Mouse (Mus musculus): ENCODE data around the gene Cd19. TPM values are rescaled to one million over a fixed set of nuclear protein-coding genes. Genes with fewer than 3 reads are reported as not detected.
"Not testable (repeated sequence)": the region's sequence is repeated elsewhere in the genome, so short reads cannot be mapped to it uniquely, and the experiment has no call there.

The Cd19 gene
- polyA plus RNA-seq, 1 experiment = 0.23 TPM

GRCm38 (mm10) chr7:126417606-126418005 lies 2.9 kb upstream of the Cd19 start:
- Histone ChIP-seq H3K27me3 (ENCODE audit: control insufficient read depth, insufficient read depth, low read length) (no peaks in the 10 kb centered on the region), H3K4me1 (ENCODE audit: control insufficient read depth, insufficient read depth, low read length) (no peaks in the 10 kb centered on the region), H3K27ac (ENCODE audit: insufficient read depth, low read length) (no peak overlapping the region), H3K4me3 (replicated peaks; ENCODE audit: insufficient read depth, low read depth, low read length) (no peak overlapping the region)
- no peak for TF ChIP-seq POLR2A (IDR thresholded peaks at IDR 0.05; ENCODE audit: borderline replicate concordance, insufficient read depth, low read length)
- TF ChIP-seq CTCF (IDR thresholded peaks at IDR 0.05; ENCODE audit: borderline replicate concordance, insufficient read depth, low read depth, low read length) = no peak
- no peak for DNase-seq
- 78% methylated on average over 4 of the region's 4 CpGs for WGBS

- Histone ChIP-seq H3K27me3 (ENCODE audit: control insufficient read depth, insufficient read depth, low read length) (no peaks in the 10 kb centered on the region), H3K4me1 (ENCODE audit: control insufficient read depth, insufficient read depth, low read length) (no peaks in the 10 kb centered on the region), H3K4me3 (replicated peaks; ENCODE audit: insufficient read depth, low read depth, low read length) (no peak overlapping the region), H3K27ac (ENCODE audit: insufficient read depth, low read length) (no peak overlapping the region)
- WGBS = 22% methylated on average over 8 of the region's 8 CpGs
- DNase-seq = no peak
- TF ChIP-seq CTCF (IDR thresholded peaks at IDR 0.05; ENCODE audit: borderline replicate concordance, insufficient read depth, low read depth, low read length) = no peak
- no peak for TF ChIP-seq POLR2A (IDR thresholded peaks at IDR 0.05; ENCODE audit: borderline replicate concordance, insufficient read depth, low read length)
Observed at GRCm38 (mm10) chr7:126417045-126417444, 2.4 kb upstream of the Cd19 start.

GRCm38 (mm10) chr7:126416615-126417014 lies 1.9 kb upstream of the Cd19 start:
- H3K4me1 ChIP-seq (ENCODE audit: control insufficient read depth, insufficient read depth, low read length) = no peaks in the 10 kb centered on the region
- H3K27ac ChIP-seq (ENCODE audit: insufficient read depth, low read length) = no peak overlapping the region
- no peak overlapping the region for H3K4me3 ChIP-seq (replicated peaks; ENCODE audit: insufficient read depth, low read depth, low read length)
- no peaks in the 10 kb centered on the region for H3K27me3 ChIP-seq (ENCODE audit: control insufficient read depth, insufficient read depth, low read length)
- TF ChIP-seq CTCF (IDR thresholded peaks at IDR 0.05; ENCODE audit: borderline replicate concordance, insufficient read depth, low read depth, low read length) (no peak), POLR2A (IDR thresholded peaks at IDR 0.05; ENCODE audit: borderline replicate concordance, insufficient read depth, low read length) (no peak)
- DNase-seq = no peak
- WGBS = 38% methylated on average over 2 of the region's 2 CpGs

- Histone ChIP-seq H3K4me3 (replicated peaks; ENCODE audit: insufficient read depth, low read depth, low read length) (no peak overlapping the region), H3K27me3 (ENCODE audit: control insufficient read depth, insufficient read depth, low read length) (no peaks in the 10 kb centered on the region), H3K27ac (ENCODE audit: insufficient read depth, low read length) (no peak overlapping the region), H3K4me1 (ENCODE audit: control insufficient read depth, insufficient read depth, low read length) (no peaks in the 10 kb centered on the region)
- TF ChIP-seq POLR2A (IDR thresholded peaks at IDR 0.05; ENCODE audit: borderline replicate concordance, insufficient read depth, low read length) = no peak
- no peak for TF ChIP-seq CTCF (IDR thresholded peaks at IDR 0.05; ENCODE audit: borderline replicate concordance, insufficient read depth, low read depth, low read length)
- no peak for DNase-seq
- WGBS = 83% methylated on average over 4 of the region's 4 CpGs
Observed at GRCm38 (mm10) chr7:126411061-126411460, 3.6 kb downstream of the Cd19 start.

GRCm38 (mm10) chr7:126408686-126409085 lies 6.0 kb downstream of the Cd19 start:
- Histone ChIP-seq H3K4me3 (replicated peaks; ENCODE audit: insufficient read depth, low read depth, low read length) (no peak overlapping the region), H3K4me1 (ENCODE audit: control insufficient read depth, insufficient read depth, low read length) (no peaks in the 10 kb centered on the region), H3K27ac (ENCODE audit: insufficient read depth, low read length) (no peak overlapping the region), H3K27me3 (ENCODE audit: control insufficient read depth, insufficient read depth, low read length) (no peaks in the 10 kb centered on the region)
- DNase-seq = no peak
- no peak for TF ChIP-seq CTCF (IDR thresholded peaks at IDR 0.05; ENCODE audit: borderline replicate concordance, insufficient read depth, low read depth, low read length)
- TF ChIP-seq POLR2A (IDR thresholded peaks at IDR 0.05; ENCODE audit: borderline replicate concordance, insufficient read depth, low read length) = no peak
- WGBS = 73% methylated on average over 2 of the region's 2 CpGs

GRCm38 (mm10) chr7:126402518-126402917 lies 12.2 kb downstream of the Cd19 start:
- not testable (repeated sequence) for H3K4me3 ChIP-seq (replicated peaks; ENCODE audit: insufficient read depth, low read depth, low read length); H3K27ac ChIP-seq (ENCODE audit: insufficient read depth, low read length); H3K27me3 ChIP-seq (ENCODE audit: control insufficient read depth, insufficient read depth, low read length); H3K4me1 ChIP-seq (ENCODE audit: control insufficient read depth, insufficient read depth, low read length); DNase-seq
- WGBS = 78% methylated on average over 8 of the region's 8 CpGs

- no peak overlapping the region for H3K4me3 ChIP-seq (replicated peaks; ENCODE audit: insufficient read depth, low read depth, low read length)
- WGBS = 7% methylated on average over 5 of the region's 5 CpGs
- no peaks in the 10 kb centered on the region for H3K27me3 ChIP-seq (ENCODE audit: control insufficient read depth, insufficient read depth, low read length)
- H3K4me1 ChIP-seq (ENCODE audit: control insufficient read depth, insufficient read depth, low read length) = no peaks in the 10 kb centered on the region
- TF ChIP-seq CTCF (IDR thresholded peaks at IDR 0.05; ENCODE audit: borderline replicate concordance, insufficient read depth, low read depth, low read length) (peak; percentile 82), POLR2A (IDR thresholded peaks at IDR 0.05; ENCODE audit: borderline replicate concordance, insufficient read depth, low read length) (no peak)
- DNase-seq = peak; percentile 73 to 83
- H3K27ac ChIP-seq (ENCODE audit: insufficient read depth, low read length) = no peak overlapping the region
Observed at GRCm38 (mm10) chr7:126399548-126399947, 15.1 kb downstream of the Cd19 start.

GRCm38 (mm10) chr7:126397822-126398221 lies 16.9 kb downstream of the Cd19 start:
- DNase-seq = peak in 1 of 2 experiments; percentile 12
- WGBS = 95% methylated on average over 4 of the region's 4 CpGs

GRCm38 (mm10) chr7:126397221-126397620 lies 17.5 kb downstream of the Cd19 start:
- DNase-seq = no peak
- H3K27ac ChIP-seq (ENCODE audit: insufficient read depth, low read length) = no peak overlapping the region
- H3K4me3 ChIP-seq (replicated peaks; ENCODE audit: insufficient read depth, low read depth, low read length) = no peak overlapping the region
- 54% methylated on average over 6 of the region's 6 CpGs for WGBS
- H3K4me1 ChIP-seq (ENCODE audit: control insufficient read depth, insufficient read depth, low read length) = no peaks in the 10 kb centered on the region
- no peak for TF ChIP-seq POLR2A (IDR thresholded peaks at IDR 0.05; ENCODE audit: borderline replicate concordance, insufficient read depth, low read length)
- no peak for TF ChIP-seq CTCF (IDR thresholded peaks at IDR 0.05; ENCODE audit: borderline replicate concordance, insufficient read depth, low read depth, low read length)
- H3K27me3 ChIP-seq (ENCODE audit: control insufficient read depth, insufficient read depth, low read length) = no peaks in the 10 kb centered on the region

More at GRCm38 (mm10) chr7:126397822-126398221, 16.9 kb downstream of the Cd19 start:
- Histone ChIP-seq H3K4me3 (replicated peaks; ENCODE audit: insufficient read depth, low read depth, low read length) (no peak overlapping the region), H3K27me3 (ENCODE audit: control insufficient read depth, insufficient read depth, low read length) (no peaks in the 10 kb centered on the region), H3K4me1 (ENCODE audit: control insufficient read depth, insufficient read depth, low read length) (no peaks in the 10 kb centered on the region), H3K27ac (ENCODE audit: insufficient read depth, low read length) (no peak overlapping the region)
- TF ChIP-seq CTCF (IDR thresholded peaks at IDR 0.05; ENCODE audit: borderline replicate concordance, insufficient read depth, low read depth, low read length) = no peak

Measured in cerebellum, adult 2 months (tissue).